Mouse (Mus musculus) left cerebral cortex, adult 11 months (tissue): ENCODE results near the gene Bfsp2.

Experiments
- DNase-seq: peaks from one replicate; pipeline ENCODE4 v3.0.0; 2022; ENCODE audit warnings: low spot score

Gene Bfsp2

DNA sequence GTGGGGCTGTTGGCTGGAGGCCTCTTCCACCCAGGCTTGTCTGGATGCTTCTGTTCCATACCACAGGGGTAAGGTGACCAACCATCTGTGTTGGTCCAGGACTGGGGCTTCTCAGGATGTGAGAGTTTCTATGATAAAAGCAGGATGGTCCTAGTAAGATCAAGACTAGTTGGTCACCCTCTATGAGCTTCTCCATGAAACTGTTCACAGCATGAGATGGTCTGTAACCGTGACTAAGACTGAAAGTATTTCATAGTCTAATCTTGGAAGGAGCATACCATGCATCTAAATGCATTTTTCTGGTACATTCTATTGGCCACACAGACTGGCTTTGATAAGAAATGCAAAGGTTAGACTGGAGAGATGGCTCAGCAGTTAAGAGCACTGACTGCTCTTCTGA lies 96.6 kb downstream of the Bfsp2 start:
- no peak for DNase-seq

DNA sequence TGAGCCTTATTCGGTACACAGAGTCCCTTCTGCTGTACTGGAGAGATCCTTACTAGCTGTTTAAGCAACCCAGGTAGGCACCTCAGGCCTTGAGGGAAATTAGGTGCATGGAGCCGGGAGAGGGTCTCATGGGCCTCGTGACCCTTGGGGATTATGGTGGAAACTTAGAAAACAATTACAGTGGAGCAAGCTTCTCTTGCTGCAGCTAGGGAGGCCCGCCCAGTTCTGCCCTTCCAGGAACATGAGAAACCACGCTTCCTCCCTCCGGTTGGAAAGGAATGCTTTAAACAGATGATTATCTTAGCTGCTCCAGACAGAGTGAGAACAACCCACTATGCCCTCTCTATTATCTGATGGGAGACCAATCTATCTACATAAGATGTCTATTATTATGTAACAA lies 97.2 kb downstream of the Bfsp2 start:
- DNase-seq: no peak

DNA sequence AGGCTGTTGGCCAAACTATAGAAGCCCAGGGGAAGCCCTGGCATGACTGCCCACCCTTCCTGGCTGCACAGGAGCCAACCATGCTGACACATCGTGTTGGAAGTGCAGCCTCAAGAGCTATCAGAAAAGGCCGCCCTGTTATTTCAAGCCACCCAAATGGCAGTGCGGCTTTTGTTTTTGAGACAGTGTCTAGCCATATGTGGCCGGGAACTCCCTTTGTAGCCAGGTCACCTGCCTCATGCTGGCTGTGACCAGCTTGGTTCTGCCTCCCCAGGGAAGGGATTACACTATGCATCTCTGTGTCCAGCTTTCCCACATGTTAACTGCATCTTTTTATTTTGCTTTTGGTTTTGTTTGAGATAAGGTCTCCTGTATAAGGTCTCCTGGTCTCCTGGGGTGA lies 99.7 kb downstream of the Bfsp2 start:
- DNase-seq: no peak

DNA sequence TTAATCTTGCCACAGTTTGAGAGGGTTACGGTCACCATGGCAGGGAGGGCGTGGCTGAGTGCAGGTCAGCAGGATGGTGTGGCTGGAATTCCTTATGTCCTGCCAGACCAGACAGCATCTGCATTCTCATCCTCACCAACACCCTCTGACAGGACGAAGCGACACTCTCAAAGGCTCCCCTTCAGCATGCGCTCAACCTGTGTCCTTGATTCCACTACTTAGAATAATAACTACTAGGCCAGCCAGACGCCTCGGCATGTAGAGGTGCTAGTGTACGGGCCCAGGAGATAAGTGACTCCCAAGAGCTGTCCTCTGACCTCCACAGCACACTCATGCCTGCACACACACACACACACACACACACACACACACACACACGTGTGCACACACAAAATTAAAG lies 101.0 kb downstream of the Bfsp2 start:
- no peak for DNase-seq

DNA sequence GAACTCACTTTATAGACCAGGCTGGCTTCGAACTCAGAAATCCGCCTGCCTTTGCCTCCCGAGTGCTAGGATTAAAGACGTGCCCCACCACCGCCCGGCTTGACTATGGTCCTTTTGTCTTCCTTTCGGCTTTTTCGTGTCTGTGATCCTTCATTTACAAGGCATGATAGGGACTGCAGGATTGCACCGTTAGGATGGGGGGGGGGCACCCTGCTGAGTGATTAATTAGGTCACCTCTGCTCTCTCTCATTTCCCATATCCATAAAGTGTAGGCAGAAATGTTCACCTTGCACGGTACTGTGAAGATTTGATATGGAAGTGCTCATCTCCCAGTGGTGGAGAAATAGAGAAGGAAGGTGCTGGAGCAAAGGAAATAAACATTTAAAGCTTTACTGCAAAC lies 101.5 kb downstream of the Bfsp2 start:
- no peak for DNase-seq

DNA sequence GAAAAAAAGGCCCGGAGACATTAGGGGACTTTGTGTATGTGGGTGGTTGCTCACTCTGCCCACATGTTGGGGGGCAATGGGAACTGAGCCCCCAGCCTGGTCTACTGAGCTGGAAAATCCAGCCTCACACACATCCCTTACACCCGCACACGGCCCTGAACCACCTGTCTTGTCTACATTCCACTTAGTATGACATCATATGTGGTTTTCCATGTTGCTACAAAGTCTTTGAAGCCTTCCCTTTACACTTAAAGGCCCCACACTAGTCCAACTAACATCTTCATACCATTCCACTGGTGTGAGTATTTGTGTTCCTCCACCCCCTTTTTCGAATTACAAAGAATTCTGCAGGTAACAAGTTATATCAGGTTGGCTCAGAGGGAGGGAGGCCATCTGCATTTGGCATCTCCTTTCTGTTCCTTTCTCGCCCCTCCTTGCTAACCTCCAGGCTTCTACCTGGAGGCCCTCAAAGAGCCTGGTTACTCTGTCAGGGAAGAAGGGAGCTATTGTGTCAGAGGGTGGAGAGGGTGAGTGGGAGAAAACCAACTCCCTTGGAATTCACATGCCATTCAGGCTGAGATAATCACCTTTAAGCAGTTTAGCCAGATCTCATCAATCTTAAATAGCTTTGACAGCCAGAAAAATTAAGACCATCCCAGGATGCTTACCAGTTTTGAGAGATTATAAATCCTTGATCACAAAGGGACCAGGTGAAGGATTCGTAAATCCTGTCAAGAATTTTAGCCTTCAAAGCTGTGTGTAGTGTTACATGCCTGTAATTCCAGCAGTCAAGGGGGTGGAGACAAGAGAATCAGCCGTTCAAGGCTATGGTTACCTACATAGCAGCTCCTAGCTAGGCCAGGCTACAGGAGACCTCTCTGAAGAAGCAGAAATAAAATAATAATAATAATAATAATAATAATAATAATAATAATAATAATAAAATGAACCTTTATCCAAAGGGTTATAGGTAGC lies 103.6 kb downstream of the Bfsp2 start:
- DNase-seq: no peak
